Mouse (Mus musculus) hindbrain, embryonic 12.5 days (tissue): ENCODE data around the gene Hsd17b2. TPM values are rescaled to one million over a fixed set of nuclear protein-coding genes. Genes with fewer than 3 reads are reported as not detected.

Experiments used
- ATAC-seq: fragments of 200-750 bp; cut with Nextera tagmentation; 2 replicates; pipeline ENCODE4 v1.8.0; 2017; ENCODE audit warnings: moderate TSS enrichment; ENCODE audit not compliant: low FRiP score
- H3K27ac ChIP-seq: fragments of 300-500 bp; sonication (generic); 2 replicates; pipeline ENCODE4 v1.5.1; 2016; ENCODE audit warnings: mild to moderate bottlenecking
- H3K27me3 ChIP-seq: fragments of 300-500 bp; sonication (generic); 2 replicates; pipeline ENCODE4 v1.6.1; 2016; ENCODE audit warnings: mild to moderate bottlenecking
- H3K36me3 ChIP-seq: fragments of 300-500 bp; sonication (generic); 2 replicates; pipeline ENCODE4 v1.6.1; 2016; ENCODE audit warnings: mild to moderate bottlenecking
- H3K4me1 ChIP-seq: fragments of 300-500 bp; sonication (generic); 2 replicates; pipeline ENCODE4 v1.6.1; 2016
- H3K4me2 ChIP-seq: fragments of 300-500 bp; sonication (generic); replicated peaks from 2 replicates; pipeline ENCODE4 v1.6.1; 2016; ENCODE audit warnings: mild to moderate bottlenecking
- H3K4me3 ChIP-seq: fragments of 300-500 bp; sonication (generic); 2 replicates; pipeline ENCODE4 v1.5.1; 2016; ENCODE audit warnings: mild to moderate bottlenecking
- H3K9ac ChIP-seq: fragments of 300-500 bp; sonication (generic); 2 replicates; pipeline ENCODE4 v1.6.1; 2016; ENCODE audit warnings: mild to moderate bottlenecking, moderate library complexity
- H3K9me3 ChIP-seq: fragments of 300-500 bp; sonication (generic); replicated peaks from 2 replicates; pipeline ENCODE4 v1.6.1; 2016; ENCODE audit warnings: mild to moderate bottlenecking
- WGBS: fragments of 180-500 bp; shearing (Covaris S2); methylation state at CpG from one replicate; pipeline ENCODE4 v1.1.7; 2016; 5-methylcytosine and 5-hydroxymethylcytosine counted together
- polyA plus RNA-seq: library from polyadenylated mRNA; unstranded; fragments of >200 nt; fragmentation: Nextera tagmentation; extraction: Ambion mirVana; gene quantifications from 2 replicates; pipeline ENCODE4 v1.2.1, GENCODE M21; 2016

The Hsd17b2 gene
- polyA plus RNA-seq = not detected in 2 replicates

GRCm38 (mm10) chr8:117701859-117702258 is at the start of gene Hsd17b2:
Hsd17b2 (plus strand) TSS chr8:117701904.
- ATAC-seq = no peak
- no peak within 1 kb of the TSS for H3K9ac ChIP-seq
- H3K36me3 ChIP-seq = no peaks in the 10 kb centered on the region
- peaks cover 9% of the 10 kb centered on the region; the same call in 1 of the 2 replicates for H3K4me1 ChIP-seq
- H3K4me2 ChIP-seq = no peak within 1 kb of the TSS
- no peak within 1 kb of the TSS for H3K4me3 ChIP-seq
- 45% methylated on average over 13 of the region's 13 CpGs for WGBS
- no peaks in the 10 kb centered on the region for H3K9me3 ChIP-seq
- H3K27me3 ChIP-seq = no peaks in the 10 kb centered on the region
- no peak within 1 kb of the TSS for H3K27ac ChIP-seq

- peaks cover 5% of the 10 kb centered on the region; the same call in 1 of the 2 replicates for H3K9me3 ChIP-seq
- no peak overlapping the region for H3K27ac ChIP-seq
- no peaks in the 10 kb centered on the region for H3K36me3 ChIP-seq
- ATAC-seq = no peak
- no peak overlapping the region for H3K9ac ChIP-seq
- WGBS = 89% methylated on average over 1 of the region's 1 CpGs
- no peak overlapping the region for H3K4me3 ChIP-seq
- no peak overlapping the region for H3K4me2 ChIP-seq
- H3K27me3 ChIP-seq = no peaks in the 10 kb centered on the region
- no peaks in the 10 kb centered on the region for H3K4me1 ChIP-seq
Observed at GRCm38 (mm10) chr8:117652318-117652717, 49.4 kb upstream of the Hsd17b2 start.

DNA sequence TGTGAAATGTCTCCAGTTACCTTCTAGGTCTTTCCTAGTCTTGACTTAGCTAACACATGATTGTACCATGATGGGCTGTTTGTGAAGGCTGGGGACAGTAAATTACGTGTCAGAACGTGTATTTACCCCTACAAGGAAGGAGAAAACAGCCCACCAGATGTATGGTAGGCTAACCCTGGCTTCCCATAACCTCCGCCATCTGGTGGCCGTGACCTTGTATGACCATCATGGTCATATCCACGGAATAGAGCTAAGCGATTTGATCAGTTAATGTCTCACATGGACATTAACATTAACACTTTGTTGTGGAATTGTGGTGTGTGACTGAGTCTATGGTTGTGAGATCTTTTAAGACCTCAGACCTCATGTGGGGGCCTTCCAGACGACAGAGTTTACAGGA is 42.7 kb upstream of the Hsd17b2 start:
- Histone ChIP-seq H3K9me3 (no peaks in the 10 kb centered on the region), H3K4me2 (no peak overlapping the region), H3K4me3 (no peak overlapping the region), H3K27ac (no peak overlapping the region), H3K4me1 (peaks cover 15% of the 10 kb centered on the region), H3K9ac (no peak overlapping the region), H3K27me3 (peaks cover 3% of the 10 kb centered on the region; the same call in 1 of the 2 replicates), H3K36me3 (no peaks in the 10 kb centered on the region)
- 81% methylated on average over 7 of the region's 7 CpGs for WGBS
- ATAC-seq = no peak

DNA sequence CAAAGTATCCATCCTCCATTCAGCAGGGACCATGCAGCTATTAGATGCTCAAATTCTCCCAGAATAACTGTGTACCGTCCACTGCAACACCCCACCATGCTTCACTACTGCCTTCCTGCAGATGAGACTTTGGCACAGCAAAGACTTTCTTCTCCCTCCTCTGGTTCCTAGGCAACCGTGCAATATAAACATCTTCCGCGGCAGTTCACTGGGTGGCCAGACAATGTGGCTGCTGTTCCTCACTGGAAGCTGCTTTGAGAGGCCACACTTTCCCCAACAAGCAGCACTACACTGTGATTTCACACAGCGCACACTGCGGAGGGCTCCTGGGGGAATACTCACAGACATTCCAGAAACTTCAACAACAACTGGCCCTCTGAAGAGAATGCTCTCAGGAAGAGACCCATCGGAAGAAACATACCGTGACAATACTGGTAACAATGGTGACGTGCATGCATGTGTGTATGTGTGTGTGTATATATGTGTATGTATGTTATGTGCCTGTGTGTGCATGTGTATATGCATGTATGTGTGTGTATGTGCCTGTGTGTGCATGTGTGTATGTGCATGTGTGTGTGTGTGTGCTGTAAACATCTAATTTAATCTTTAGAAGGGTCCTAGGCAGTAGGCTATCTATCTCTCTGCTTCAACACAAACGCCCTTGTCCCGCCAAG is 41.2 kb upstream of the Hsd17b2 start:
- Histone ChIP-seq H3K9ac (no peak overlapping the region), H3K4me2 (peak overlapping the region; percentile 19; the same call in 1 of the 2 replicates)

DNA sequence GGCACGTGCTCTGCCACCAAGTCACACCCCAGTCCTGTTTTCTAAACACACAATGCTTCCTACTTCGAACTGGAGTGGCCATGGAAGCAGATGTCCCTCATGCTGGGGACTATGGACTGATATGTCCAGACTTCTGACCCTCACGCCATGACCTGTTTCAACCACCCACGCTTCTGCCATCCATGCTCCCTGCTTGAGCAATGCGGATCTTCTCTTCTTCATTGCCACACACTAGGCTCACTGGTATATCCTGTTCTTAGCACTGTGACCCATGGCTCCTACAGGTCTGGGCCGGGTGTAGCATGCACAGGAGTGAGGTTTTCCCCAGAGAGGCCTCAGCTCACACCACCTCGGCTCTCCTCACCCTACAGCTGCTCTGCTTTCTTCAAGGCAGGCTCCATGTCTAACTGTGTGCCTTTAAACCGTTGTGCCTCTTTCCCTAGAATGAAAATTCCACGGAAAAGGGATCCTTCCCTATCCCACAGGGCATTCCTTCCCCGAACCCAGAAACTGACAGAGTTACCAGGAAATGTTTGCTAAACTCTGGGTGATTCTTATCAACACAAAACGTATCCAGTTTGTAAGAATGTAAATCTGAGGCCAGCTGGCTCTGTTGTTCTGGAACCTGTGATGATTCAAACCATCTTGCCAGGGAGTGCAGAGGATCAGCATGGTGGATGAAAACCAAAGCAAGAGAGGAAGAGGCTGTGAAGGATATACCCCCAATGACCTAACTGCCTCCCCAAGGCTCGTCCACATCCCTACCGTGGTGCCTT is 34.2 kb upstream of the Hsd17b2 start:
- no peak for ATAC-seq
- H3K9me3 ChIP-seq = no peaks in the 10 kb centered on the region
- WGBS = 80% methylated on average over 13 of the region's 13 CpGs
- H3K36me3 ChIP-seq = no peaks in the 10 kb centered on the region
- H3K27ac ChIP-seq = no peak overlapping the region
- H3K4me3 ChIP-seq = no peak overlapping the region
- H3K9ac ChIP-seq = no peak overlapping the region
- no peak overlapping the region for H3K4me2 ChIP-seq
- H3K4me1 ChIP-seq = no peaks in the 10 kb centered on the region
- H3K27me3 ChIP-seq = no peaks in the 10 kb centered on the region

More for the DNA sequence above, 41.2 kb upstream of the Hsd17b2 start:
- no peaks in the 10 kb centered on the region for H3K36me3 ChIP-seq
- ATAC-seq = peak; percentile 78
- H3K4me1 ChIP-seq = peaks cover 15% of the 10 kb centered on the region
- peaks cover 3% of the 10 kb centered on the region; the same call in 1 of the 2 replicates for H3K27me3 ChIP-seq
- WGBS = 23% methylated on average over 11 of the region's 11 CpGs
- H3K4me3 ChIP-seq = no peak overlapping the region
- no peaks in the 10 kb centered on the region for H3K9me3 ChIP-seq
- 0 out of 2 replicates have a peak overlapping the region, but pooled peaks have one; percentile 2 for H3K27ac ChIP-seq

GRCm38 (mm10) chr8:117670461-117670860 is 31.2 kb upstream of the Hsd17b2 start:
- ATAC-seq = no peak
- H3K27me3 ChIP-seq = no peaks in the 10 kb centered on the region
- H3K9me3 ChIP-seq = no peaks in the 10 kb centered on the region
- H3K4me1 ChIP-seq = no peaks in the 10 kb centered on the region
- no peak overlapping the region for H3K9ac ChIP-seq
- no peak overlapping the region for H3K4me3 ChIP-seq
- H3K36me3 ChIP-seq = no peaks in the 10 kb centered on the region
- H3K4me2 ChIP-seq = no peak overlapping the region
- WGBS = 45% methylated on average over 11 of the region's 11 CpGs
- H3K27ac ChIP-seq = no peak overlapping the region

- H3K27ac ChIP-seq = no peak overlapping the region
- H3K9ac ChIP-seq = no peak overlapping the region
- no peaks in the 10 kb centered on the region for H3K36me3 ChIP-seq
- no peak overlapping the region for H3K4me2 ChIP-seq
- no peaks in the 10 kb centered on the region for H3K4me1 ChIP-seq
- H3K27me3 ChIP-seq = no peaks in the 10 kb centered on the region
- no peak for ATAC-seq
- WGBS = 69% methylated on average over 3 of the region's 3 CpGs
- no peak overlapping the region for H3K4me3 ChIP-seq
- H3K9me3 ChIP-seq = no peaks in the 10 kb centered on the region
Observed at GRCm38 (mm10) chr8:117672558-117672957, 29.1 kb upstream of the Hsd17b2 start.

- Histone ChIP-seq H3K27me3 (no peaks in the 10 kb centered on the region), H3K27ac (no peak within 1 kb of the TSS), H3K4me2 (peak within 1 kb of the TSS; percentile 61), H3K4me1 (no peaks in the 10 kb centered on the region), H3K4me3 (peak within 1 kb of the TSS; percentile 40), H3K36me3 (no peaks in the 10 kb centered on the region), H3K9ac (no peak within 1 kb of the TSS), H3K9me3 (no peaks in the 10 kb centered on the region)
- ATAC-seq = no peak
- WGBS = 14% methylated on average over 17 of the region's 17 CpGs
Observed at GRCm38 (mm10) chr8:117673430-117673830, 28.3 kb upstream of the Hsd17b2 start, which contains the start of gene Sdr42e1. Sdr42e1 (minus strand) TSS chr8:117673689.

- no peaks in the 10 kb centered on the region for H3K27me3 ChIP-seq
- no peak for ATAC-seq
- WGBS = 87% methylated on average over 5 of the region's 5 CpGs
- no peak overlapping the region for H3K4me2 ChIP-seq
- H3K4me3 ChIP-seq = no peak overlapping the region
- no peak overlapping the region for H3K9ac ChIP-seq
- no peaks in the 10 kb centered on the region for H3K4me1 ChIP-seq
- H3K36me3 ChIP-seq = no peaks in the 10 kb centered on the region
- no peak overlapping the region for H3K27ac ChIP-seq
- H3K9me3 ChIP-seq = no peaks in the 10 kb centered on the region
Observed at GRCm38 (mm10) chr8:117675171-117675570, 26.5 kb upstream of the Hsd17b2 start.

GRCm38 (mm10) chr8:117676460-117676859 is 25.2 kb upstream of the Hsd17b2 start:
- H3K9me3 ChIP-seq = no peaks in the 10 kb centered on the region
- H3K4me1 ChIP-seq = no peaks in the 10 kb centered on the region
- H3K4me2 ChIP-seq = no peak overlapping the region
- H3K4me3 ChIP-seq = no peak overlapping the region
- 82% methylated on average over 9 of the region's 9 CpGs for WGBS
- no peaks in the 10 kb centered on the region for H3K36me3 ChIP-seq
- no peak for ATAC-seq
- H3K27me3 ChIP-seq = no peaks in the 10 kb centered on the region
- no peak overlapping the region for H3K27ac ChIP-seq
- H3K9ac ChIP-seq = no peak overlapping the region

GRCm38 (mm10) chr8:117677011-117677410 is 24.7 kb upstream of the Hsd17b2 start:
- H3K4me3 ChIP-seq = no peak overlapping the region
- ATAC-seq = no peak
- 87% methylated on average over 8 of the region's 8 CpGs for WGBS
- no peaks in the 10 kb centered on the region for H3K36me3 ChIP-seq
- no peak overlapping the region for H3K9ac ChIP-seq
- no peak overlapping the region for H3K27ac ChIP-seq
- no peaks in the 10 kb centered on the region for H3K4me1 ChIP-seq
- H3K9me3 ChIP-seq = no peaks in the 10 kb centered on the region
- no peaks in the 10 kb centered on the region for H3K27me3 ChIP-seq
- no peak overlapping the region for H3K4me2 ChIP-seq

- H3K4me2 ChIP-seq = no peak overlapping the region
- 83% methylated on average over 4 of the region's 4 CpGs for WGBS
- H3K36me3 ChIP-seq = no peaks in the 10 kb centered on the region
- H3K4me3 ChIP-seq = no peak overlapping the region
- H3K9ac ChIP-seq = no peak overlapping the region
- no peaks in the 10 kb centered on the region for H3K9me3 ChIP-seq
- H3K27ac ChIP-seq = no peak overlapping the region
- ATAC-seq = no peak
- H3K4me1 ChIP-seq = no peaks in the 10 kb centered on the region
- H3K27me3 ChIP-seq = no peaks in the 10 kb centered on the region
Observed at GRCm38 (mm10) chr8:117678650-117679049, 23.1 kb upstream of the Hsd17b2 start.
